Mouse (Mus musculus): ENCODE data around the gene Ispd. TPM values are rescaled to one million over a fixed set of nuclear protein-coding genes. Genes with fewer than 3 reads are reported as not detected.

The Ispd gene
- polyA plus RNA-seq, 1 experiment from 2014 or later = 7.4 TPM

DNA sequence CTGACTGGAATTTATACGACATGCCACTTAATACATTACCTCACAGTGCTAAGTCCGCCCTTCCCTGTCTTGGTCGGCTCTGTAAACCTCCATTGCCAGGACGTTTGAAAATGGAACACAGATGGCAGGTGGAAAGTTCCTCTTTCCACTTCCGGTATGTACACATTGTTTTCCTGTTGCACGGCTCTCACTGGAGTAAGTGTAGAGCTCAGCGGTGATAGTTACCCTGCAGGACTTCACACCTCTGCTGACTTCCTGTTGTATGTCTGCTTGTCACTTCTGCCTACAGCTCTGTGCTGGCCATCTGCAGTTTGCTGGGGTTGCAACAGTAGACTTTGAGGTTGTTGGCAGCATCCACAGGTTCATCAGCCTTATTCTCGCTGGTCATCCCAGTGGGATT, 58.1 kb downstream of the Ispd start:
- Histone ChIP-seq H3K4me1 (ENCODE audit: insufficient read depth, low read depth, low read length) (no peaks in the 10 kb centered on the region), H3K4me2 (replicated peaks; ENCODE audit: low read depth, low read length) (no peak overlapping the region), H3K27me3 (replicated peaks; ENCODE audit: insufficient read depth, low read length) (no peaks in the 10 kb centered on the region), H3K9ac (replicated peaks; ENCODE audit: low read depth) (no peak overlapping the region), H3K27ac (ENCODE audit: low read length) (no peak overlapping the region), H3K36me3 (ENCODE audit: insufficient read depth, low read length) (no peaks in the 10 kb centered on the region), H3K9me3 (ENCODE audit: low read length) (no peaks in the 10 kb centered on the region), H3K4me3 (ENCODE audit: low read depth, low read length) (no peak overlapping the region)
- no peak for DNase-seq (ENCODE audit: low spot score)
- no peak for TF ChIP-seq CTCF (IDR thresholded peaks at IDR 0.05)
- no peak for TF ChIP-seq EP300 (IDR thresholded peaks at IDR 0.05)
- 67% methylated on average over 8 of the region's 8 CpGs for WGBS
- ATAC-seq = no peak

- no peak overlapping the region for H3K27ac ChIP-seq (ENCODE audit: low read length)
- H3K36me3 ChIP-seq (ENCODE audit: insufficient read depth, low read length) = no peaks in the 10 kb centered on the region
- H3K4me3 ChIP-seq (ENCODE audit: low read depth, low read length) = no peak overlapping the region
- WGBS = 91% methylated on average over 3 of the region's 3 CpGs
- H3K27me3 ChIP-seq (replicated peaks; ENCODE audit: insufficient read depth, low read length) = no peaks in the 10 kb centered on the region
- DNase-seq (ENCODE audit: low spot score) (no peak), ATAC-seq (no peak)
- no peaks in the 10 kb centered on the region for H3K9me3 ChIP-seq (ENCODE audit: low read length)
- TF ChIP-seq CTCF (IDR thresholded peaks at IDR 0.05) (no peak), EP300 (IDR thresholded peaks at IDR 0.05) (no peak)
- H3K9ac ChIP-seq (replicated peaks; ENCODE audit: low read depth) = no peak overlapping the region
- no peaks in the 10 kb centered on the region for H3K4me1 ChIP-seq (ENCODE audit: insufficient read depth, low read depth, low read length)
- no peak overlapping the region for H3K4me2 ChIP-seq (replicated peaks; ENCODE audit: low read depth, low read length)
These were observed 74.8 kb downstream of the Ispd start for GRCm38 (mm10) chr12:36456002-36456401.

- H3K36me3 ChIP-seq (ENCODE audit: insufficient read depth, low read length) = no peaks in the 10 kb centered on the region
- no peak overlapping the region for H3K27ac ChIP-seq (ENCODE audit: low read length)
- no peaks in the 10 kb centered on the region for H3K9me3 ChIP-seq (ENCODE audit: low read length)
- TF ChIP-seq EP300 (IDR thresholded peaks at IDR 0.05) = no peak
- TF ChIP-seq CTCF (IDR thresholded peaks at IDR 0.05) = no peak
- no peak overlapping the region for H3K4me2 ChIP-seq (replicated peaks; ENCODE audit: low read depth, low read length)
- no peak overlapping the region for H3K4me3 ChIP-seq (ENCODE audit: low read depth, low read length)
- ATAC-seq (no peak), DNase-seq (ENCODE audit: low spot score) (no peak)
- WGBS = 53% methylated on average over 2 of the region's 2 CpGs
- no peak overlapping the region for H3K9ac ChIP-seq (replicated peaks; ENCODE audit: low read depth)
- H3K27me3 ChIP-seq (replicated peaks; ENCODE audit: insufficient read depth, low read length) = no peaks in the 10 kb centered on the region
- H3K4me1 ChIP-seq (ENCODE audit: insufficient read depth, low read depth, low read length) = no peaks in the 10 kb centered on the region
These were observed 76.5 kb downstream of the Ispd start for GRCm38 (mm10) chr12:36457726-36458125.

- WGBS = 91% methylated on average over 6 of the region's 6 CpGs
- Histone ChIP-seq H3K27ac (ENCODE audit: low read length) (no peak overlapping the region), H3K27me3 (replicated peaks; ENCODE audit: insufficient read depth, low read length) (no peaks in the 10 kb centered on the region), H3K4me2 (replicated peaks; ENCODE audit: low read depth, low read length) (no peak overlapping the region), H3K36me3 (ENCODE audit: insufficient read depth, low read length) (no peaks in the 10 kb centered on the region), H3K4me1 (ENCODE audit: insufficient read depth, low read depth, low read length) (no peaks in the 10 kb centered on the region), H3K9ac (replicated peaks; ENCODE audit: low read depth) (no peak overlapping the region), H3K9me3 (ENCODE audit: low read length) (no peaks in the 10 kb centered on the region), H3K4me3 (ENCODE audit: low read depth, low read length) (no peak overlapping the region)
- TF ChIP-seq CTCF (IDR thresholded peaks at IDR 0.05) (no peak), EP300 (IDR thresholded peaks at IDR 0.05) (no peak)
- ATAC-seq = no peak
- DNase-seq (ENCODE audit: low spot score) = no peak
These were observed 87.2 kb downstream of the Ispd start for GRCm38 (mm10) chr12:36468325-36469044.

DNA sequence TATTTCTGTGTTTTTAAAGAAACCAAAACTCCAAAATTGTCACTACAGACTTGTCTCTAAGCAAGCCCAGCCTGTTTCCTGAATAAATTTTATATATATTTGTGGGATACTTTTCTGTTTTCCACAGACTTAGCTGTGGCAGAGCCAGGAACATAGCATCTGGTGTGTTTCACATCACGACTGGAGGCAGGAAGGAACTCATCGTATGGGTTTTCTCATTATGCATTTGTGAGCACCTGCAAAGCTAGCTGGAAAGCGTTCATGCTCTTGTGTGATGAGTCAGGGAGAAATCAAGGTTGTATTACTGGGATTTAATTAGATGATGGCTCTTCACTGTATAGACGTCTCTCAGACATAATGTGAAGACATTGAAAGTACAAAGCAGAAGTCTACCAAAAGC, 90.2 kb downstream of the Ispd start:
- DNase-seq (ENCODE audit: low spot score) = no peak
- no peak overlapping the region for H3K4me3 ChIP-seq (ENCODE audit: low read depth, low read length)
- WGBS = 79% methylated on average over 4 of the region's 4 CpGs
- H3K4me1 ChIP-seq (ENCODE audit: insufficient read depth, low read depth, low read length) = no peaks in the 10 kb centered on the region
- TF ChIP-seq EP300 (IDR thresholded peaks at IDR 0.05) (no peak), CTCF (IDR thresholded peaks at IDR 0.05) (no peak)
- H3K36me3 ChIP-seq (ENCODE audit: insufficient read depth, low read length) = no peaks in the 10 kb centered on the region
- no peak overlapping the region for H3K4me2 ChIP-seq (replicated peaks; ENCODE audit: low read depth, low read length)
- H3K27me3 ChIP-seq (replicated peaks; ENCODE audit: insufficient read depth, low read length) = no peaks in the 10 kb centered on the region
- no peak overlapping the region for H3K9ac ChIP-seq (replicated peaks; ENCODE audit: low read depth)
- H3K9me3 ChIP-seq (ENCODE audit: low read length) = no peaks in the 10 kb centered on the region
- H3K27ac ChIP-seq (ENCODE audit: low read length) = no peak overlapping the region
- ATAC-seq = no peak

DNA sequence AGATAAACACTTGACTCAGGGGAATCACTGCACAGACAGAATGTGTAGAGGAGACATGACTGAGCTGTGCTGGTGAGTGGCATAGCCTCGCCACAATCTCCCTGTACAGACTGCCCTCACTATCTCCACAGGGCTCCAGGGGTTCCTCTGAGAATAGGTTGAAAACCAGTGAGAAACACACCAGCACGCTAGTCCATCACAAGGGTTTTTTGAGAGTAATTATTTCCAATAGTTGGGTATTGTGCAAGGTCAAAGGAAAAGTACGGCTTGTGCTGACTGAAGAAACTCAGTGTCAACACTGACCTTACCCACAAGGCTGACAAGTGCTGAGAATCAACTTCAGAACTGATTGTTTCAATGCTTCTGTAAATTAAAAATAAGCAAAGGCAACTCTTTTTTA, 92.9 kb downstream of the Ispd start:
- DNase-seq (ENCODE audit: low spot score) (peak; percentile 33), ATAC-seq (no peak)
- Histone ChIP-seq H3K9me3 (ENCODE audit: low read length) (no peaks in the 10 kb centered on the region), H3K36me3 (ENCODE audit: insufficient read depth, low read length) (no peaks in the 10 kb centered on the region), H3K4me2 (replicated peaks; ENCODE audit: low read depth, low read length) (no peak overlapping the region), H3K27me3 (replicated peaks; ENCODE audit: insufficient read depth, low read length) (no peaks in the 10 kb centered on the region), H3K9ac (replicated peaks; ENCODE audit: low read depth) (no peak overlapping the region), H3K27ac (ENCODE audit: low read length) (no peak overlapping the region), H3K4me1 (ENCODE audit: insufficient read depth, low read depth, low read length) (no peaks in the 10 kb centered on the region), H3K4me3 (ENCODE audit: low read depth, low read length) (no peak overlapping the region)
- TF ChIP-seq EP300 (IDR thresholded peaks at IDR 0.05) = no peak
- TF ChIP-seq CTCF (IDR thresholded peaks at IDR 0.05) = no peak
- 72% methylated on average over 3 of the region's 3 CpGs for WGBS

DNA sequence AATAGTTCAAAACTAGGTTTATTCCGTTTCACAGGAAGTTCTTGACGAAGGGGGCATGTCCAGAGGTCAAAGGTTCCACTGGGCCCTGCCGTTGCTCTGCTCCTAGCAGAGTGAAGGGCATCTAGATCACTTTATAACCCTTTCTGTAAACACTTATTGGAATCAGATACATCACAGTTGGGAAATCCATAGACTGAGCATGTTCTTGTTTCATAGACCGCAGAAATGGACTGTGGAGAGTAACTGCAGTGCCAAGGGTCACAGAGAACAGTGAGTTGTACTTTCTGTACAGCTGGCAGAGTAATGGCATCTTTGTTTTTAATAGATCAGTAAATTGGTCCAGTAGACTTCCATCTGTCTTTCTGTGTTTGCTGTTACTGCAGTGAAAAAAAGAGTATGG, 94.0 kb downstream of the Ispd start:
- Histone ChIP-seq H3K27me3 (replicated peaks; ENCODE audit: insufficient read depth, low read length) (no peaks in the 10 kb centered on the region), H3K4me3 (ENCODE audit: low read depth, low read length) (no peak overlapping the region), H3K4me2 (replicated peaks; ENCODE audit: low read depth, low read length) (no peak overlapping the region), H3K4me1 (ENCODE audit: insufficient read depth, low read depth, low read length) (no peaks in the 10 kb centered on the region), H3K36me3 (ENCODE audit: insufficient read depth, low read length) (no peaks in the 10 kb centered on the region), H3K9ac (replicated peaks; ENCODE audit: low read depth) (no peak overlapping the region), H3K27ac (ENCODE audit: low read length) (no peak overlapping the region), H3K9me3 (ENCODE audit: low read length) (no peaks in the 10 kb centered on the region)
- ATAC-seq (no peak), DNase-seq (ENCODE audit: low spot score) (no peak)
- 58% methylated on average over 4 of the region's 4 CpGs for WGBS
- TF ChIP-seq CTCF (IDR thresholded peaks at IDR 0.05) (no peak), EP300 (IDR thresholded peaks at IDR 0.05) (no peak)

Measured in lung, postnatal 0 days (tissue).